Mouse (Mus musculus) heart, adult 2 months (tissue): Measurements from ENCODE around the gene Pip4k2c. TPM values are rescaled to one million over a fixed set of nuclear protein-coding genes. Genes with fewer than 3 reads are reported as not detected.
A peak's percentile ranks its signal among the peaks of the same experiment; 100 is the strongest.

Source experiments
- DNase-seq, 2 experiments: peaks; one replicate each; pipeline ENCODE4 v3.0.0; 2021
- H3K27ac ChIP-seq: fragments of 200-600 bp; 2 replicates; pipeline ENCODE4 v1.8.1; 2022
- H3K27me3 ChIP-seq: fragments of 200-500 bp; 2 replicates; pipeline ENCODE4 v1.6.1; 2012; ENCODE audit warnings: mild to moderate bottlenecking, low read length, inconsistent platforms, mixed read lengths; ENCODE audit not compliant: control insufficient read depth, insufficient read depth
- H3K36me3 ChIP-seq: fragments of 200-500 bp; 2 replicates; pipeline ENCODE4 v1.6.1; 2012; ENCODE audit warnings: low read length, inconsistent platforms; ENCODE audit not compliant: control insufficient read depth, insufficient read depth
- H3K4me1 ChIP-seq: fragments of 200-500 bp; 2 replicates; pipeline ENCODE4 v1.6.1; 2011; ENCODE audit warnings: low read length; ENCODE audit not compliant: control insufficient read depth, insufficient read depth
- H3K4me3 ChIP-seq: fragments of 200-600 bp; 2 replicates; pipeline ENCODE4 v1.8.1; 2022
- H3K79me2 ChIP-seq: fragments of 200-500 bp; replicated peaks from 2 replicates; pipeline ENCODE4 v1.6.1; 2012; ENCODE audit warnings: mild to moderate bottlenecking, inconsistent platforms, low read length, moderate library complexity, mixed read lengths; ENCODE audit not compliant: control insufficient read depth, insufficient read depth
- H3K9ac ChIP-seq: fragments of 200-500 bp; 2 replicates; pipeline ENCODE4 v1.6.1; 2012; ENCODE audit warnings: low read depth, mild to moderate bottlenecking, control low read depth, inconsistent platforms, low read length, mixed read lengths
- CTCF ChIP-seq: fragments of 200-600 bp; IDR thresholded peaks from 2 replicates; pipeline ENCODE4 v1.8.1; 2022; ENCODE audit warnings: antibody characterized with exemption, mild to moderate bottlenecking, moderate library complexity
- EP300 ChIP-seq: fragments of 200-500 bp; IDR thresholded peaks from 2 replicates; pipeline ENCODE4 v1.6.1; 2011; ENCODE audit warnings: low read depth, low read length, control low read depth; ENCODE audit not compliant: insufficient read depth
- POLR2A ChIP-seq: fragments of 200-500 bp; IDR thresholded peaks from 2 replicates; pipeline ENCODE4 v1.6.1; 2011; ENCODE audit warnings: mild to moderate bottlenecking, low read depth, low read length, control low read depth; ENCODE audit not compliant: insufficient read depth
- WGBS: fragments of 180-500 bp; shearing (Covaris S2); methylation state at CpG from one replicate; pipeline ENCODE4 v1.1.7; 2018; 5-methylcytosine and 5-hydroxymethylcytosine counted together
- intact Hi-C: fragments of 180-260 bp; cut with DNase I; formaldehyde crosslinking; loops from one replicate; pipeline ENCODE4 v1.15.1; 2025
- polyA plus RNA-seq: library from polyadenylated mRNA; depleted of rRNA; stranded (reverse); fragments of >200 nt; gene quantifications from 2 replicates; pipeline ENCODE4 v1.2.3, GENCODE M21; 2012
- total RNA-seq, 2 experiments: library from RNA; stranded (reverse); gene quantifications; 2 replicates each; pipeline ENCODE4 v1.2.3; 2021

Gene Pip4k2c
- total and polyA plus RNA-seq, 3 experiments = 25.7 to 29.0 (median 28.8) TPM

DNA sequence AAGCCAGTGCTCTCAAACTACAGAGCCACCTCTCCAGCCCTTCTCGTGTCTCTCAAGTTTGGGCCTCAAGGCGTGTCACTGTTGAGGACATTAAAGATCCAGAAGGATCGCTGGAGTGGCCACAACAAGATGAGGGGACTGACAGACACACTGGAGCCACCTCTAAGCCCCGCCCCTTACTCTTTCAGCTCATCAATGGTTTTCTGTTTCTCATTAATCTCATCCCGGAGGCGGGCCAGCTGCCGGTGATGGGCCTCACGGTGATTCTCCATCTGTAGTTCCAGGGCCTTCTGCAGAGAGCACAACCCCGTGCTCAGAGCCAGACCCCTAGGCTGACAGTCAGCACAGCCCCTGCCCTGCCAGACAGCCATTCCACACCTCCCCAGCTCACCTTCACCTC lies 25.2 kb upstream of the Pip4k2c start:
- TF ChIP-seq POLR2A (no peak), EP300 (no peak), CTCF (no peak)
- intact Hi-C loops = no loop called here
- H3K27ac ChIP-seq = no peak overlapping the region
- H3K4me3 ChIP-seq = no peak overlapping the region
- H3K9ac ChIP-seq = no peak overlapping the region
- H3K27me3 ChIP-seq = no peaks in the 10 kb centered on the region; the same call in 1 of the 2 replicates
- DNase-seq = no peak
- no peaks in the 10 kb centered on the region for H3K4me1 ChIP-seq
- H3K79me2 ChIP-seq = no peaks in the 10 kb centered on the region
- WGBS = 57% methylated on average over 9 of the region's 9 CpGs
- no peaks in the 10 kb centered on the region for H3K36me3 ChIP-seq

DNA sequence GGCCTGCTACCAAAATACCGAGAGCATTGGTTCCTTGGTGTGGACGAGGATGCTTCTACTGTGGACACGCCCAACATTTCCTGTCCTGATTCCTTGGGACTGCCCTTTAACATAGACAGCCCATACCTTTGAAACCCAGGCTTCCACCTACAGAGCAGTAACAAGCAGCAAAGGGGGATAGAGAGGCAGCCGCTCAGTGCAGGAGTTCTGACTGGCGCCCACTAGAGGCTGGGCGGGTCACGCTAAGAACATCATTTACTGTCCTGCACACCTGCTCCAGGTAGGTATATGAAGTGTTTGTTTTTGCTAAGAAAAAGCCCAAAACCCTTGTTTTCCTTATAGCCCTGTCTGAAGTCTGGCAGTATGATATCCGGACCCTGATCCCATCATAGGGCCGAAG lies 21.8 kb upstream of the Pip4k2c start:
- Histone ChIP-seq H3K4me1 (no peaks in the 10 kb centered on the region), H3K79me2 (no peaks in the 10 kb centered on the region), H3K4me3 (no peak overlapping the region), H3K27me3 (no peaks in the 10 kb centered on the region; the same call in 1 of the 2 replicates), H3K36me3 (no peaks in the 10 kb centered on the region), H3K9ac (no peak overlapping the region), H3K27ac (no peak overlapping the region)
- TF ChIP-seq CTCF (peak; percentile 32), POLR2A (no peak), EP300 (no peak)
- no peak for DNase-seq
- WGBS = 71% methylated on average over 9 of the region's 9 CpGs
- intact Hi-C loops = no loop called here

DNA sequence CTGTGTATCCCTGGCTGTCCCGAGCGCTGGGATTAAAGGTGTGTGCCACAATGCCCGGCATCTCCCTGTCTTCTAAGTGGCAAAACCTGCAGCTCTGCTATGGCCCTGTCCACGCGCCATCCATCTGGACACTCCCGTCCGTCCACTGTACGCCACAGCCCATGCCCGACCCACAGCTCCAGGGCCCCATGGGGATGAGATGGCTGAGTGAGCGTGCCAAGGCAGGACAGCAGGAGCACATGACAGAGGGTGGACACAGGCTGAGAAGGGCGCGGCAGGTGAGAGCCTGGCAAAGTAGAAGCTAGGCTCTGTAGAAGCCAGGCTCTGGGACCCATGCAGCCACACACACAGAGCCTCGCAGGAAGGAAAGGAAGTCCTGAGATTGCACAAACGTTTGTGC lies 20.4 kb upstream of the Pip4k2c start:
- Histone ChIP-seq H3K4me1 (no peaks in the 10 kb centered on the region), H3K4me3 (no peak overlapping the region), H3K36me3 (no peaks in the 10 kb centered on the region), H3K27ac (no peak overlapping the region), H3K79me2 (no peaks in the 10 kb centered on the region), H3K27me3 (no peaks in the 10 kb centered on the region; the same call in 1 of the 2 replicates), H3K9ac (no peak overlapping the region)
- DNase-seq = no peak
- no peak for TF ChIP-seq POLR2A
- no peak for TF ChIP-seq EP300
- no peak for TF ChIP-seq CTCF
- intact Hi-C loops = no loop called here
- WGBS = 74% methylated on average over 14 of the region's 14 CpGs

DNA sequence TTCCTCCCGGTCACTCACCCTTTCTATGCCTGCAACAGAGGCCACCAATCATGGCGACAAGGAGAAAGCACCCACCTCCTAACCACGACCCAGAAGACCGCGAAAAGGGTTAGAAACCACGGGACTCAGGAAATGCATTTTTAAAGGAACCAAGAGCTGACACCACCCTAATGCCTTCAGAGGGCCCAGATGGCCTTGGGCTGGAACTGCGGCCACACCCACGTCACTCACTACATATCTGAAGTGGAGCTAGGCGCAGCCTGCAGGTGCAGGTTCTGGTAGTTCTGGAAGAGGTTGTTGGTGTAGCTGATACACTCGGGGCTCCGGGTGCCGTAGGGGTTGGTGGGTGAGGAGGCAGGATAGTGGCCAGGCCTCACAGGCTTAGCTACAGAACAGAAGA lies 19.3 kb upstream of the Pip4k2c start:
- no peak for DNase-seq
- WGBS = 77% methylated on average over 12 of the region's 12 CpGs
- Histone ChIP-seq H3K27me3 (no peaks in the 10 kb centered on the region; the same call in 1 of the 2 replicates), H3K27ac (no peak overlapping the region), H3K9ac (no peak overlapping the region), H3K4me1 (no peaks in the 10 kb centered on the region), H3K79me2 (no peaks in the 10 kb centered on the region), H3K36me3 (no peaks in the 10 kb centered on the region), H3K4me3 (no peak overlapping the region)
- intact Hi-C loops = no loop called here
- no peak for TF ChIP-seq EP300
- TF ChIP-seq CTCF = no peak
- TF ChIP-seq POLR2A = no peak

DNA sequence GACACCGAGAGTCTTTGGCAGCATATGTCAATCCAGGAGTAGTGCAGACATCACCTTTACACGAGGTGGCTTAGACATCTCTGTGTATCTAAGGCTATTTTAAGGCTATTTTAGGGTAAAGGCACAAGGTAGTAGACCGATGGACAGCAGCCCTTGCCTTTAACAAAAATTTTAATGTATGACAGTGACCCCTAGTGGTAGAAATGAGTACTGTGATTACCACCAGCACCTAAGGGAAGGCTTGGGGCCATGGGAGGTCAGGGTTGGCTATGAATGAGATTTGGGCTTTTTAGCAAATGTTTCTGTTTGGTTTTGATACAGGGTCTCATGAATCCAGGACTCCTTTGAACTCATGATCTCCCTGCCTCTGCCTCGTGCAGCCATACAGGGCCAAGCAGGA lies 17.5 kb upstream of the Pip4k2c start:
- no peaks in the 10 kb centered on the region for H3K27me3 ChIP-seq
- no peak overlapping the region for H3K4me3 ChIP-seq
- H3K27ac ChIP-seq = no peak overlapping the region
- no peak overlapping the region for H3K9ac ChIP-seq
- TF ChIP-seq CTCF (peak; percentile 94), POLR2A (no peak), EP300 (peak; percentile 62; the same call in 1 of the 2 replicates)
- DNase-seq = peak in 1 of 2 experiments; percentile 29
- no peaks in the 10 kb centered on the region for H3K4me1 ChIP-seq
- WGBS = 20% methylated on average over 4 of the region's 4 CpGs
- H3K36me3 ChIP-seq = no peaks in the 10 kb centered on the region
- no peaks in the 10 kb centered on the region for H3K79me2 ChIP-seq
- intact Hi-C loops = loop anchor here (1.0 kb wide), 3 partner anchors 52 to 104 kb away; partner anchors contain the start of gene B4galnt1

DNA sequence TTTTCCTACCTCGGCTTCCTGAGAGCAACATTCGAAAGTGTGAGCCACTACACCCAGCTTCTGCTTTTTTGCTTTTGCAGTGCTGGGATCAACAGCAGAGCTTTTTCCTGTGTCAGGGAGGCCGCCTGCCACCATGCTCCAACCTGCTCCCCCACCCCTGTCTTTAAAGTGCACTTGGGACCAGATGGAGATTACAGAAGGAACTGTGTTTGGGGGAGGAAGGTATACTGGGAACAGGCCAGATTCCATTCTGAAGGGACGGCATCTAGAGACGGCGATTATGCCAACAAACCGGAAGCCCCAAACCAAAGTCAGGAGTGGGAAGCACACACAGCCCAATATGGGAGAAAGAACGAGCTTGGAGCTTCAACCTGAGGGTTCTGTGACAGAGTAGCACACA lies 15.8 kb upstream of the Pip4k2c start:
- no peak overlapping the region for H3K4me3 ChIP-seq
- intact Hi-C loops = no loop called here
- WGBS = 77% methylated on average over 8 of the region's 8 CpGs
- H3K79me2 ChIP-seq = no peaks in the 10 kb centered on the region
- H3K9ac ChIP-seq = no peak overlapping the region
- H3K27me3 ChIP-seq = no peaks in the 10 kb centered on the region
- no peak for DNase-seq
- no peaks in the 10 kb centered on the region for H3K4me1 ChIP-seq
- no peak overlapping the region for H3K27ac ChIP-seq
- TF ChIP-seq CTCF (no peak), POLR2A (no peak), EP300 (no peak)
- no peaks in the 10 kb centered on the region for H3K36me3 ChIP-seq
